In the genomic region with DNA sequence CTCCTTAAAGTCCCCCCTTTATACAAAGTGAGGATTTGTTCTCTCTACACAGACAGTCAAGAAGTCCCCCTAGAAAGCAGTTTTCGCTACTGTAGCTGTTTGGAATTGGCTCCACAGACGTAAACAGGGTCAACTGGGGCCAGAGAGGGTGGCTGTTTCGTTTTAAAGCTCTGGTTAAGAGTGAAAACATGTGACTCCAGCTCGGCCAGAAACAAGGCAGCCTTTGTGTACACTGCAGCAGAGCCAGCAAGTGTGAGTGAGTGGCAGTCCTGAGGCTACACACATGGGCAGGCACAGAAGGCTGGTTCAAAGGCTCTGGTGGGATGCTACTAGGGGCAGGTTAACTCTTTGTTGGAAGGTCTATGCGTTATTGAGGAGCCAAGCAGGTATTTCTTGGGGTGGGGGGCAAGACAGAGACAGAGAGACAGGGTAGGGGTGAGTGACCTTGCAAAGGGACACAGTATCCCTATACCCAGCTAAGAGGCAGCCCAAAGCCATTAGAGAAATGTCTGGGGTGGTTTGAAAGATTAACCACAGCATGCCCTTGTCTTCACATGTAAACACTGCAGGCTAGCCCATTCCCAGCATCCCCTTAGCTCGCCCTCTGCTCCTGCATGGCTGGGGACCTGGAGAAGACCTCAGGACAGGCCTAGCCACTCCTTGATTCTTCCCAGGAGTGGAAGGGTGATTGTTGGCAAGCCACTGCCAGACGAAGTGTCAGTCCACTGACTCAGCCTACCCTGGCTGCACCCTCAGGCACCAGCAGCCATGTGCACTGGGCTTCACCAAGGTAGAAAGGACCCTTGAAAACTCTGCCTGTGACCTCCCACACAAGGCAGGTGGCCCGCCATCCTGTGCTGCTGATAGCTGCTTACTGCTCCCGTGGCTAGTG, we compare ENCODE assay signal across 7 mouse cellular contexts. TPM values are rescaled to one million over a fixed set of nuclear protein-coding genes. Genes with fewer than 3 reads are reported as not detected.
DNase-seq lines count a peak whose midpoint lies in the region; ATAC-seq lines count a peak whose summit lies in the region.

No protein-coding gene starts in this region.

- DNase-seq in thymus, postnatal 4 days: peak; percentile 51
- DNase-seq in thymus, adult 18-20 months: no peak
- DNase-seq in midbrain, embryonic 11.5 days (ENCODE audit: low spot score, missing footprints): peak; percentile 76
- no peak for DNase-seq in c-Kit-positive CD71-positive TER-119-positive erythroid progenitor cells, embryonic 14.5 days (ENCODE audit: low spot score)

- no peak overlapping the region for H3K4me3 ChIP-seq in forebrain, embryonic 16.5 days (replicated peaks; ENCODE audit: low read length)
- H3K4me3 ChIP-seq in hindbrain, embryonic 13.5 days: no peak overlapping the region
- no peak overlapping the region for H3K4me3 ChIP-seq in limb, embryonic 12.5 days (replicated peaks)
- H3K4me3 ChIP-seq in midbrain, embryonic 11.5 days (ENCODE audit: low read depth, low read length): no peak overlapping the region

- no peaks in the 10 kb centered on the region for H3K9me3 ChIP-seq in forebrain, embryonic 16.5 days (ENCODE audit: control insufficient read depth, low read length)
- no peaks in the 10 kb centered on the region for H3K9me3 ChIP-seq in hindbrain, embryonic 13.5 days
- no peaks in the 10 kb centered on the region for H3K9me3 ChIP-seq in limb, embryonic 12.5 days
- H3K9me3 ChIP-seq in midbrain, embryonic 11.5 days (ENCODE audit: control insufficient read depth, low read length): no peaks in the 10 kb centered on the region

- H3K4me1 ChIP-seq in forebrain, embryonic 16.5 days (replicated peaks; ENCODE audit: control insufficient read depth, insufficient read depth, low read length): peaks cover 9% of the 10 kb centered on the region; the same call in 1 of the 2 replicates
- peaks cover 23% of the 10 kb centered on the region for H3K4me1 ChIP-seq in hindbrain, embryonic 13.5 days (replicated peaks)
- peaks cover 47% of the 10 kb centered on the region for H3K4me1 ChIP-seq in limb, embryonic 12.5 days (replicated peaks)
- H3K4me1 ChIP-seq in midbrain, embryonic 11.5 days (ENCODE audit: control insufficient read depth, insufficient read depth, low read length): peaks cover 4% of the 10 kb centered on the region; the same call in 1 of the 2 replicates

- no peak overlapping the region for H3K9ac ChIP-seq in forebrain, embryonic 16.5 days (replicated peaks; ENCODE audit: low read depth, low read length)
- no peak overlapping the region for H3K9ac ChIP-seq in hindbrain, embryonic 13.5 days
- no peak overlapping the region for H3K9ac ChIP-seq in limb, embryonic 12.5 days (replicated peaks)
- peak overlapping the region; percentile 27; the same call in 1 of the 2 replicates for H3K9ac ChIP-seq in midbrain, embryonic 11.5 days (ENCODE audit: low read length)

- peak; percentile 93 for ATAC-seq in forebrain, embryonic 16.5 days
- peak; percentile 88 for ATAC-seq in hindbrain, embryonic 13.5 days (ENCODE audit: low FRiP score)
- peak; percentile 96 for ATAC-seq in limb, embryonic 12.5 days (ENCODE audit: insufficient number of reproducible peaks, insufficient read depth, low FRiP score, low TSS enrichment, low read depth)
- peak; percentile 91 for ATAC-seq in midbrain, embryonic 11.5 days (ENCODE audit: low FRiP score)

- no peak overlapping the region for H3K27ac ChIP-seq in forebrain, embryonic 16.5 days (ENCODE audit: low read length)
- peak overlapping the region; percentile 69 for H3K27ac ChIP-seq in hindbrain, embryonic 13.5 days
- peak overlapping the region; percentile 93 for H3K27ac ChIP-seq in limb, embryonic 12.5 days
- H3K27ac ChIP-seq in midbrain, embryonic 11.5 days (ENCODE audit: low read depth, low read length): peak overlapping the region; percentile 25; the same call in 1 of the 2 replicates

- no peaks in the 10 kb centered on the region for H3K36me3 ChIP-seq in forebrain, embryonic 16.5 days (ENCODE audit: control insufficient read depth, insufficient read depth)
- H3K36me3 ChIP-seq in hindbrain, embryonic 13.5 days: no peaks in the 10 kb centered on the region
- no peaks in the 10 kb centered on the region for H3K36me3 ChIP-seq in limb, embryonic 12.5 days
- H3K36me3 ChIP-seq in midbrain, embryonic 11.5 days (ENCODE audit: control insufficient read depth, insufficient read depth, low read length): no peaks in the 10 kb centered on the region

- WGBS in forebrain, embryonic 16.5 days: 30% methylated on average over 9 of the region's 9 CpGs
- WGBS in hindbrain, embryonic 13.5 days: 44% methylated on average over 9 of the region's 9 CpGs
- whole genome bisulfite sequencing in limb, embryonic 12.5 days: 30% methylated on average over 9 of the region's 9 CpGs
- WGBS in midbrain, embryonic 11.5 days: 47% methylated on average over 9 of the region's 9 CpGs

- H3K4me2 ChIP-seq in forebrain, embryonic 16.5 days (ENCODE audit: low read length): no peak overlapping the region
- no peak overlapping the region for H3K4me2 ChIP-seq in hindbrain, embryonic 13.5 days
- no peak overlapping the region for H3K4me2 ChIP-seq in limb, embryonic 12.5 days
- H3K4me2 ChIP-seq in midbrain, embryonic 11.5 days: no peak overlapping the region

- no peaks in the 10 kb centered on the region for H3K27me3 ChIP-seq in forebrain, embryonic 16.5 days (replicated peaks; ENCODE audit: control insufficient read depth, insufficient read depth, low read length)
- H3K27me3 ChIP-seq in hindbrain, embryonic 13.5 days: no peaks in the 10 kb centered on the region
- H3K27me3 ChIP-seq in limb, embryonic 12.5 days: no peaks in the 10 kb centered on the region
- no peaks in the 10 kb centered on the region for H3K27me3 ChIP-seq in midbrain, embryonic 11.5 days (ENCODE audit: control insufficient read depth, insufficient read depth, low read length)

RNA-seq across cellular contexts. Expression of gene Bmf, which starts 29.2 kb away (rescaled TPM):
- 1.3 and 1.5 TPM in 2 replicates for polyA plus RNA-seq in forebrain, embryonic 16.5 days (2015; fragmentation: Nextera tagmentation; extraction: Ambion mirVana)
- polyA plus RNA-seq in hindbrain, embryonic 13.5 days (2015; fragmentation: Nextera tagmentation; extraction: Ambion mirVana): 4.7 and 5.3 TPM in 2 replicates
- polyA plus RNA-seq in limb, embryonic 12.5 days (2016; fragmentation: Nextera tagmentation; extraction: Ambion mirVana): 4.8 and 7.1 TPM in 2 replicates
- 1.8 and 2.8 TPM in 2 replicates for polyA plus RNA-seq in midbrain, embryonic 11.5 days (2014; fragmentation: Nextera tagmentation; extraction: Ambion mirVana)

RNA-seq across cellular contexts. Expression of gene Srp14, which starts 40.8 kb away (rescaled TPM):
- 316 and 322 TPM in 2 replicates for polyA plus RNA-seq in forebrain, embryonic 16.5 days (2015; fragmentation: Nextera tagmentation; extraction: Ambion mirVana)
- polyA plus RNA-seq in hindbrain, embryonic 13.5 days (2015; fragmentation: Nextera tagmentation; extraction: Ambion mirVana): 362 and 376 TPM in 2 replicates
- 223 and 232 TPM in 2 replicates for polyA plus RNA-seq in limb, embryonic 12.5 days (2016; fragmentation: Nextera tagmentation; extraction: Ambion mirVana)
- polyA plus RNA-seq in midbrain, embryonic 11.5 days (2014; fragmentation: Nextera tagmentation; extraction: Ambion mirVana): 281 and 293 TPM in 2 replicates

Comparison
In these comparisons a context has a peak if more than half of its experiments do, and no peak if none do; other contexts are left out.
1. DNase-seq: peak in thymus, postnatal 4 days (single experiment) and midbrain, embryonic 11.5 days (single experiment); none in thymus, adult 18-20 months (0 of 2) and c-Kit-positive CD71-positive TER-119-positive erythroid progenitor cells, embryonic 14.5 days (single experiment).
2. Peak in every context shown above with its lines, with median percentiles within 50 percentile points of each other: ATAC-seq.